Mouse (Mus musculus): Measurements from ENCODE around the gene Nek9. TPM values are rescaled to one million over a fixed set of nuclear protein-coding genes. Genes with fewer than 3 reads are reported as not detected.
"Not testable (repeated sequence)": the region's sequence is repeated elsewhere in the genome, so short reads cannot be mapped to it uniquely, and the experiment has no call there.

Gene Nek9
- polyA plus RNA-seq, 1 experiment = 11.1 TPM

GRCm38 (mm10) chr12:85284996-85285395, 54.2 kb downstream of the Nek9 start:
- Histone ChIP-seq H3K27me3 (ENCODE audit: control insufficient read depth, insufficient read depth, low read length) (no peaks in the 10 kb centered on the region), H3K27ac (ENCODE audit: insufficient read depth, low read depth, low read length) (no peak overlapping the region), H3K4me1 (ENCODE audit: control insufficient read depth, insufficient read depth, insufficient read length, low read length) (peaks cover 5% of the 10 kb centered on the region; the same call in 1 of the 2 replicates), H3K36me3 (ENCODE audit: control insufficient read depth, insufficient read depth, low read length) (no peaks in the 10 kb centered on the region), H3K4me3 (ENCODE audit: low read depth, low read length) (no peak overlapping the region)
- WGBS = 82% methylated on average over 4 of the region's 4 CpGs
- TF ChIP-seq CTCF (IDR thresholded peaks at IDR 0.05; ENCODE audit: extremely low read depth, insufficient read length, insufficient replicate concordance, low read depth, low read length) (no peak), POLR2A (IDR thresholded peaks at IDR 0.05; ENCODE audit: low read depth, low read length) (no peak)

DNA sequence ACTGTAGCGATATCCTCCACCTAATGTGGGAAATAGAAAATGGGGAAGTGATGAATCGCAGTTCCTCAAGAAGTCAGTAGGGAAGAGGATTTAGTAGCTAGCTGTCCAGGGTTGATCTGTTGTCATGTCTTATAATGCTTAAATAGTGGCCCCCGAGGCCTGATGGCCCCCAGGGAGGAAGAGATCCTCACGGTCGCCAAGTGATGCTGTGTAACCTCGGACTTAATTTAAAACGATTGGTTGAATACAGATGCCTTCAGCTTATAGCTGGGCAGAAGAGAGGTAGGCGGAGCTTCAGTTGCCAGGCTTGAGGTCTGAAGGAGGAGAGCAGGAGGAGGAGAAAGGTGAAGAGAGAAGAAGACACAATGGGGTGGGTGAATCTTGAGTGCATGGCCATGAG, 54.8 kb downstream of the Nek9 start:
- WGBS = 60% methylated on average over 8 of the region's 8 CpGs
- no peaks in the 10 kb centered on the region for H3K27me3 ChIP-seq (ENCODE audit: control insufficient read depth, insufficient read depth, low read length)
- peaks cover 5% of the 10 kb centered on the region; the same call in 1 of the 2 replicates for H3K4me1 ChIP-seq (ENCODE audit: control insufficient read depth, insufficient read depth, insufficient read length, low read length)
- H3K36me3 ChIP-seq (ENCODE audit: control insufficient read depth, insufficient read depth, low read length) = no peaks in the 10 kb centered on the region
- no peak for TF ChIP-seq POLR2A (IDR thresholded peaks at IDR 0.05; ENCODE audit: low read depth, low read length)
- TF ChIP-seq CTCF (IDR thresholded peaks at IDR 0.05; ENCODE audit: extremely low read depth, insufficient read length, insufficient replicate concordance, low read depth, low read length) = no peak
- H3K27ac ChIP-seq (ENCODE audit: insufficient read depth, low read depth, low read length) = no peak overlapping the region
- H3K4me3 ChIP-seq (ENCODE audit: low read depth, low read length) = no peak overlapping the region

DNA sequence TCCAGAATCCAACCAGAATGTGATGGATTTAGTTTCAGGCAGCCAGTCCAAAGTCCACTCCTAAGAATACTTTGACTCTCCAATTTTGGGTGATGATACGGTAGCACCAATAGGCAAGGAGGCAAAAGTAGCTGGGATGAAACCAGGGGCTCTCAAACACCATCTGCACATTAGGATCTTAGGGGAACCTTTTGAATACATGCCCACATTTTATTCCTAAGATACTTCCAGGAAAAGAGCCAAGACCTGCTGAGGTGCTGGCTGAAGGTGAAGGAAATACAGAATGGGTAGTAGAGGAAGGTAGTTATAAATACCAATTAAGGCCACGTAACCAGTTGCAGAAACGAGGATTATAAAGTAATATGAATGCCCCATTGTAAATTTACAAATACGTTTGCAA, 57.4 kb downstream of the Nek9 start:
- not testable (repeated sequence) for H3K4me1 ChIP-seq (ENCODE audit: control insufficient read depth, insufficient read depth, insufficient read length, low read length); H3K27me3 ChIP-seq (ENCODE audit: control insufficient read depth, insufficient read depth, low read length); H3K36me3 ChIP-seq (ENCODE audit: control insufficient read depth, insufficient read depth, low read length); H3K4me3 ChIP-seq (ENCODE audit: low read depth, low read length); H3K27ac ChIP-seq (ENCODE audit: insufficient read depth, low read depth, low read length)
- 71% methylated on average over 2 of the region's 4 CpGs for WGBS

DNA sequence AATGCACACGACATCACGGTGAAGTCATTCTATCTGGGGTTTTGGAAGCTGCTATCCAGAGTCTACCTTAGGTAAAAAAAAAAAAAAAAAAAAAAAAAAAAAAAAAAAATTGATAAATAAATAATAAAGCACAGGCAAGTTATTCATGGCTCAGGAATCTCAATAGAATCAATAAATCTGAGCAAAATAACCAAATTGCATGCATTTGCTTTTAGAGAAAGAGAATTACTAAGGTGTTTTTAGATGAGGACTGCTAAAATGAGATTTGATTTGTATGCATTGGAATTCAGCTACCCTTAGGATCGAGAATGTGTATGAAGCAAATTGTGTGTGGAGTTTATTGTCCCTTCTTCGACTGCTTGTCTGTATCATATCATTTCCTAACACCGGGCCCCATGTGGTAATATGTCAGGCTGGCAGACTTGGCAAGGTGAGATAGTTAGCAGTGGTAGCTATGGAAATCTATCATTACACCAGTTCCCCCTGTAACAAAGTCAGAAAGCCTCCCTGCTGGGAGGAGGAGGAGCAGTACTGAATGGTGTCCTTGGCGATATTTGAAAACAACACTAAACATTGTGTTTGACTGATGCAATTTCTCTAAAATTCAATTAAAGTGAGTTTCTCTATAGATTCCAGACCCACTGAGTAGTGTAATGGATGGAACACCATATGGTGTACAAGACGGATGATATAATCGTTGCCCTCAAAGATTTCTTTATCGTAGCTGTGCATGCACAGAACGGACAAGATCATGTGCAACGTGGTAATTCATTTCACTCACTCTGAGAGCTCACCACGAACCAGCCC, 58.1 kb downstream of the Nek9 start:
- Histone ChIP-seq H3K4me1 (ENCODE audit: control insufficient read depth, insufficient read depth, insufficient read length, low read length) (no peaks in the 10 kb centered on the region; the same call in 1 of the 2 replicates), H3K27me3 (ENCODE audit: control insufficient read depth, insufficient read depth, low read length) (no peaks in the 10 kb centered on the region), H3K4me3 (ENCODE audit: low read depth, low read length) (no peak overlapping the region), H3K27ac (ENCODE audit: insufficient read depth, low read depth, low read length) (no peak overlapping the region), H3K36me3 (ENCODE audit: control insufficient read depth, insufficient read depth, low read length) (no peaks in the 10 kb centered on the region)
- TF ChIP-seq POLR2A (IDR thresholded peaks at IDR 0.05; ENCODE audit: low read depth, low read length) (no peak), CTCF (IDR thresholded peaks at IDR 0.05; ENCODE audit: extremely low read depth, insufficient read length, insufficient replicate concordance, low read depth, low read length) (no peak)
- WGBS = 64% methylated on average over 12 of the region's 12 CpGs

GRCm38 (mm10) chr12:85280105-85280844, 58.9 kb downstream of the Nek9 start:
- Histone ChIP-seq H3K27me3 (ENCODE audit: control insufficient read depth, insufficient read depth, low read length) (no peaks in the 10 kb centered on the region), H3K27ac (ENCODE audit: insufficient read depth, low read depth, low read length) (0 out of 2 replicates have a peak overlapping the region, but pooled peaks have one; percentile 24), H3K4me1 (ENCODE audit: control insufficient read depth, insufficient read depth, insufficient read length, low read length) (no peaks in the 10 kb centered on the region; the same call in 1 of the 2 replicates), H3K4me3 (ENCODE audit: low read depth, low read length) (peak overlapping the region; percentile 71), H3K36me3 (ENCODE audit: control insufficient read depth, insufficient read depth, low read length) (no peaks in the 10 kb centered on the region)
- TF ChIP-seq CTCF (IDR thresholded peaks at IDR 0.05; ENCODE audit: extremely low read depth, insufficient read length, insufficient replicate concordance, low read depth, low read length) (no peak), POLR2A (IDR thresholded peaks at IDR 0.05; ENCODE audit: low read depth, low read length) (peak; percentile 74)
- under 1% methylated on average over 31 of the region's 31 CpGs for WGBS

DNA sequence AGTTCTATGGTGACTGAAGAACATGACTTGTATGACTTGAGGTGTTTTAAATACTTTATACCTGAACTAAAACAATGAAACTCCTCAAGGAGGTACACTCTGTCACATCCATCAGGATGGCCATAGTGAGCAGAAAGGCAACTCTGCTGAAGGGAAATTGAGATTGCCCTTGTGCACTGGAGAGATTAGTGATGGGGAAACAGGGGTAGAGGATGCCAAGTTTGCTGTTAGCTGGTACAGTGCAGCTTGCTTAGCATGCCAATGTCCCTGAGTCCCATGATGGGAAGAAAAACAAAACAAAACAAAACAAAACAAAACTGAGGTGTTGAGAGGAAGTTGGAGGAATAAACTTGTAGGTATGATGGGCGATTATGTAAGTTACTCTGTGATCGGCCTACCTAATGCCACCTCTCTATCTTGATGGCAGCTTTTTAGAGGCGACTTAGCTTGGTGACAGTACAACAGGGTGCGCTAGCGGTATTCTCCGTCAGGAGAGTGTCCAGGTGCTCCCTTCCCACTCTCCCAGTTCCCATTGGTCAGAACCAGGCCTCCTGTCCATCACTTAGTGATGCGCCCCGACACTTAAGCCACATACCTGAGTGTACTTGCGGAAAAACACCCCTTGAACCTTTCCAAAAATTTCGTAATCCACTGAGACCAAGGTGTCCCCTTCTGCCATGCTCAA, 59.6 kb downstream of the Nek9 start:
- peak overlapping the region; percentile 71 for H3K4me3 ChIP-seq (ENCODE audit: low read depth, low read length)
- H3K27me3 ChIP-seq (ENCODE audit: control insufficient read depth, insufficient read depth, low read length) = no peaks in the 10 kb centered on the region
- H3K27ac ChIP-seq (ENCODE audit: insufficient read depth, low read depth, low read length) = 0 out of 2 replicates have a peak overlapping the region, but pooled peaks have one; percentile 24
- H3K4me1 ChIP-seq (ENCODE audit: control insufficient read depth, insufficient read depth, insufficient read length, low read length) = no peaks in the 10 kb centered on the region; the same call in 1 of the 2 replicates
- H3K36me3 ChIP-seq (ENCODE audit: control insufficient read depth, insufficient read depth, low read length) = no peaks in the 10 kb centered on the region
- 2% methylated on average over 10 of the region's 10 CpGs for WGBS
- TF ChIP-seq POLR2A (IDR thresholded peaks at IDR 0.05; ENCODE audit: low read depth, low read length) = no peak
- TF ChIP-seq CTCF (IDR thresholded peaks at IDR 0.05; ENCODE audit: extremely low read depth, insufficient read length, insufficient replicate concordance, low read depth, low read length) = no peak

DNA sequence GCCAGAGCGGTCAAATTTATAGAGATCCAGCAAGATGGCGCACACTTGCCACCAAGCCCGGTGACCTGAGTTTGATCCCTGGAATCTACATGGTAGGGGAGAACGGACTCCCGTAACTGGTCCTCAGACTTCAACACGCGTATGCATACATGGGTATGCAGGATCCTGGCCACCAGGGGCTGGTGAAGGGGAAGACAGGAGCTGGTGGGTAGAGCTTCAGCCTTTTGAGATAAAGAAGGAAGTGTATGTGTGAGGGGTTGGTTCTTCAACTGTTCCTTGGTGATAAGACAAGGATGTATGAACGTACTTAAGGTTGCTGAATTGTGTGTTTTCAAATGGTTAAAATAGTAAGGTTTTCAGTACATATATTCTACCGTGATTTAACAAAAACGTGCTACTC, 60.2 kb downstream of the Nek9 start:
- H3K36me3 ChIP-seq (ENCODE audit: control insufficient read depth, insufficient read depth, low read length) = no peaks in the 10 kb centered on the region
- H3K27ac ChIP-seq (ENCODE audit: insufficient read depth, low read depth, low read length) = no peak overlapping the region
- WGBS = 95% methylated on average over 10 of the region's 10 CpGs
- TF ChIP-seq CTCF (IDR thresholded peaks at IDR 0.05; ENCODE audit: extremely low read depth, insufficient read length, insufficient replicate concordance, low read depth, low read length) (no peak), POLR2A (IDR thresholded peaks at IDR 0.05; ENCODE audit: low read depth, low read length) (no peak)
- no peak overlapping the region for H3K4me3 ChIP-seq (ENCODE audit: low read depth, low read length)
- H3K27me3 ChIP-seq (ENCODE audit: control insufficient read depth, insufficient read depth, low read length) = no peaks in the 10 kb centered on the region
- H3K4me1 ChIP-seq (ENCODE audit: control insufficient read depth, insufficient read depth, insufficient read length, low read length) = no peaks in the 10 kb centered on the region; the same call in 1 of the 2 replicates
